Mouse (Mus musculus) CD4-positive, CD25-positive, alpha-beta regulatory T cell, adult 9 weeks (primary cell): ENCODE results near the gene Tmem119. TPM values are rescaled to one million over a fixed set of nuclear protein-coding genes. Genes with fewer than 3 reads are reported as not detected.

Experiments
- polyA plus RNA-seq: library from polyadenylated mRNA; unstranded; fragments of 100-300 nt; shearing (Covaris generic); gene quantifications from one replicate; pipeline ENCODE4 v1.2.1, GENCODE M21; 2017

The Tmem119 gene
- polyA plus RNA-seq: not detected

DNA sequence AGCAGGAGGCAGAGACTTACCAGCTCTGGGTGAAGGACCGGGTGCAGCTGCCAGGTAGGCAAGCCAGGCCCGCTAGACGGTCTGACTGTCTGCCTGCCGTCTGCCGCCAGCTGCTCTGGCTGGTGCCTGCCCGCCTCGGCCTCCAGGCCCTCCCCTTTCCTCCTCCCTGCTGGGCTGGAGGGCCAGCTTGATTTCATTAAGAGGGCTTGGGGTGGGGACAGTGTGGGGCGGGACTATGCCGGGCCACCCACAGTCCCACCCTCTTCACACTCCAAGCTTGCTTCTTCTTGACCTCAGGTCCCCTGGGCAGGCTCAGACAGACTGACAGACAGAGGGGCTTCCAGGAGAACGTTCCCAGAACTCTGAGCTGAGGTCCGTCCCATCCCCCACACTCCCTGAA, at the start of gene Tmem119:
TSS of gene Tmem119 (minus strand) at position 237 of the 400 bp plus-strand sequence.

GRCm38 (mm10) chr5:113832490-113832901, 32.2 kb upstream of the Tmem119 start, which contains the start of gene Selplg:
Gene Selplg, minus strand, starts transcription at chr5:113832644.

DNA sequence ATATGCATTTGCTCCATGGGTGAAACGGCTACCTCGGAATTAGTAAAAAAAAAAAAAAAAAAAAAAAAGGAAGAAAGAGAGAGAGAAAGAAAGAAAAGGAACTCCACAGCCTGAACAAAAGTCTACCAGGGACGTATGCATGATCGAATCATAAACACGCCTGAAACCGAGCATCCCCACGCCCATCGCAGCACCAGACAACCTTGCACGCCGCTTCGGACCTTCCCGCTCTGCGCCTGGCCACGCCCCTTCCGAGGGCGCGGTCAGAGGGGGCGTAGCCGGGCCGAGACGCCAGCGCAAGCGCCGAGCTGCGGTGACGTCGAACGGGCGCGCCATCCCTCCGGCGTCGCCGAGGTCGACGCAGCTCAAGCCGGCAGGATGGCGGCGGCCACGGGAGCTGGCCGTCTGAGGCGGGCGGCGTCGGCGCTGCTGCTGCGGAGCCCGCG, 27.8 kb downstream of the Tmem119 start, which contains the start of the genes Sart3 and Iscu:
TSS of gene Sart3 (minus strand) at position 61 of the 446 bp plus-strand sequence.
TSS of gene Iscu (plus strand) at position 299 of the 446 bp plus-strand sequence.

Other genes with a start within 250 kb of the Tmem119 start
- not detected for gene Cmklr1, start 150.1 kb downstream of the Tmem119 start, polyA plus RNA-seq
- not detected for gene 1700069L16Rik, start 75.7 kb downstream of the Tmem119 start, polyA plus RNA-seq
- gene Ficd, start 64.7 kb downstream of the Tmem119 start, polyA plus RNA-seq: 7.1 TPM
- gene Sart3, start 28.0 kb downstream of the Tmem119 start, polyA plus RNA-seq: 35.2 TPM
- 16.8 TPM for gene Iscu, start 27.8 kb downstream of the Tmem119 start, polyA plus RNA-seq
- 975 TPM for gene Selplg, start 32.1 kb upstream of the Tmem119 start, polyA plus RNA-seq
- 95.9 TPM for gene Coro1c, start 108.2 kb upstream of the Tmem119 start, polyA plus RNA-seq
- 19.3 TPM for gene Ssh1, start 193.4 kb upstream of the Tmem119 start, polyA plus RNA-seq
- 0.71 TPM for gene Dao, start 203.2 kb upstream of the Tmem119 start, polyA plus RNA-seq